Mouse (Mus musculus) olfactory bulb, adult 2 months (tissue): Measurements from ENCODE around the gene Speer4c.
"Not testable (repeated sequence)": the region's sequence is repeated elsewhere in the genome, so short reads cannot be mapped to it uniquely, and the experiment has no call there.

ENCODE experiments used
- CTCF ChIP-seq: fragments of 200-500 bp; IDR thresholded peaks from 2 replicates; pipeline ENCODE4 v1.5.1; 2012; ENCODE audit warnings: low read depth, mild to moderate bottlenecking, low read length, moderate library complexity; ENCODE audit not compliant: insufficient read depth
- POLR2A ChIP-seq: fragments of 200-500 bp; IDR thresholded peaks from 2 replicates; pipeline ENCODE4 v1.6.1; 2012; ENCODE audit warnings: mild to moderate bottlenecking, low read depth, low read length, moderate library complexity; ENCODE audit not compliant: insufficient read depth

GRCm38 (mm10) chr5:15678907-15679306 lies 35.2 kb downstream of the Speer4c start:
- TF ChIP-seq CTCF, POLR2A: not testable (repeated sequence)
